Mouse (Mus musculus) myocyte (in vitro differentiated cells): ENCODE measurements around the gene Arl15.

Experiments
- CEBPB ChIP-seq: IDR thresholded peaks from 2 replicates; pipeline ENCODE4 v1.6.1; 2011; ENCODE audit warnings: mild to moderate bottlenecking, moderate library complexity; ENCODE audit not compliant: poor library complexity, insufficient read depth, severe bottlenecking
- E2F4 ChIP-seq: IDR thresholded peaks from one replicate; pipeline ENCODE4 v1.6.1; 2011; ENCODE audit warnings: mild to moderate bottlenecking, control low read depth, moderate library complexity; ENCODE audit not compliant: insufficient read depth
- MYOG ChIP-seq, 3 experiments: IDR thresholded peaks; one replicate each; pipeline ENCODE4 v1.6.1; 2011; ENCODE audit warnings: control low read depth in 2 of 3, low read depth in 2 of 3, mild to moderate bottlenecking in 2 of 3; ENCODE audit not compliant: insufficient read length in 2 of 3, control insufficient read depth in 1 of 3, insufficient read depth in 1 of 3
- USF1 ChIP-seq: IDR thresholded peaks from one replicate; pipeline ENCODE4 v1.6.1; 2011; ENCODE audit warnings: low read depth, mild to moderate bottlenecking, control low read depth, moderate library complexity

- TF ChIP-seq E2F4 (no peak), CEBPB (no peak), MYOG (IDR thresholded peaks at IDR 0.05; ENCODE audit: control insufficient read depth in 1 of 3, insufficient read depth in 1 of 3, insufficient read length in 2 of 3, low read depth in 2 of 3) (no peak), USF1 (no peak)
Measured at GRCm38 (mm10) chr13:113911986-113912519, 117.7 kb downstream of the Arl15 start.
